ENCODE assay signal across 1 mouse cellular context in the genomic region with DNA sequence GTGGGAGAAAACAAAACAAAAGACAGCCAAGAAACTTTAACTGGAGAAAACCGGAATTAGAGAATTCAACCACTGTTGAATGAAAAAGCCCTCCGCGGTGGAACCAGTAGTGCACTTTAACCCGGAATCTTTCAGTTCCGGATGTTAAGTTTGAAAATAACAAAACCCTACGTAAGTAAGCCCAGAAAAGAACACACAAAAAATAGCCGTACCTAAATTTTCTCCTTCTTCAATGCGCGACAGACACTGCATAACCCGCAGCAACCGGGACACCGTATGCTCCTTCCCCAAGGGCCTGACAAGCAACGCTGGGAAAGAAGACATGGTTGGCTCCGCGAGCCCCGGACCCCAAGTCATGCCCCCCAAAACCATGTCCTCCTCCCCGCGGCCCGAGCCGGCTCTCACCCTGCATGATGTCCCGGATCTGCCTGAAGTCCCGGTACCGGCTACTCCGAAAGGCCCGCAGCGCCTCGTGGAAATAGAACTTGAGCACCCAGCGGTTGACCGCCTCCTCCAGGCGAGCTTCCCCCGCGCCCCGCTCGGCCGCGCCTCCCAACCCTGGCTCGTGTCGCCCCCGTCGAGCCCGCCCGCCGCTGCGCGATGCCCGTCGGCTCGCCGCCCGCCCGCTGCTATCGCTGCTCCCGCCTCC.
TF ChIP-seq lines count a peak whose summit lies in the region.

No protein-coding gene starts in this region.

TF ChIP-seq in MEL, 35 proteins besides CTCF, POLR2A, EP300 and RAD21:
- TF ChIP-seq MAZ (IDR thresholded peaks at IDR 0.05; ENCODE audit: low read depth, low read length) (no peak), ZNF384 (IDR thresholded peaks at IDR 0.05; ENCODE audit: low read depth, low read length) (no peak), MYB (IDR thresholded peaks at IDR 0.05; ENCODE audit: low read depth, low read length) (no peak), MAFK (IDR thresholded peaks at IDR 0.05; ENCODE audit: borderline replicate concordance, low read depth, low read length) (no peak), UBTF (IDR thresholded peaks at IDR 0.05; ENCODE audit: borderline replicate concordance, insufficient read depth, low read depth, low read length) (peak; percentile 20; the same call in 1 of the 2 replicates), MYC (IDR thresholded peaks at IDR 0.05; ENCODE audit: low read depth, low read length) (peak; percentile 61; the same call in 1 of the 2 replicates), ZMIZ1 (IDR thresholded peaks at IDR 0.05; ENCODE audit: low read depth, low read length) (no peak; the same call in 1 of the 2 replicates), NELFE (IDR thresholded peaks at IDR 0.05; ENCODE audit: low read depth, low read length) (no peak), BHLHE40 (IDR thresholded peaks at IDR 0.05; ENCODE audit: borderline replicate concordance, low read depth, low read length) (no peak), MEF2A (IDR thresholded peaks at IDR 0.05; ENCODE audit: extremely low read depth, insufficient replicate concordance, low read depth, low read length, poor library complexity, severe bottlenecking) (no peak), TBP (IDR thresholded peaks at IDR 0.05; ENCODE audit: low read depth, low read length) (peak; percentile 57; the same call in 1 of the 2 replicates), MXI1 (IDR thresholded peaks at IDR 0.05; ENCODE audit: low read depth, low read length) (no peak), E2F4 (IDR thresholded peaks at IDR 0.05; ENCODE audit: borderline replicate concordance, low read depth, low read length) (no peak), POLR2AphosphoS2 (IDR thresholded peaks at IDR 0.05; ENCODE audit: low read length) (no peak), USF1 (IDR thresholded peaks at IDR 0.05; ENCODE audit: low read depth, low read length) (no peak), SIN3A (IDR thresholded peaks at IDR 0.05; ENCODE audit: low read length) (peak; percentile 86), HCFC1 (IDR thresholded peaks at IDR 0.05; ENCODE audit: low read depth, low read length) (peak; percentile 79), ELF1 (IDR thresholded peaks at IDR 0.05; ENCODE audit: low read depth, low read length) (0 out of 2 replicates have a peak, but pooled peaks have one; percentile 16), RCOR1 (IDR thresholded peaks at IDR 0.05; ENCODE audit: low read depth, low read length) (no peak), SMC3 (IDR thresholded peaks at IDR 0.05; ENCODE audit: low read depth, low read length) (no peak)
